In the genomic region with DNA sequence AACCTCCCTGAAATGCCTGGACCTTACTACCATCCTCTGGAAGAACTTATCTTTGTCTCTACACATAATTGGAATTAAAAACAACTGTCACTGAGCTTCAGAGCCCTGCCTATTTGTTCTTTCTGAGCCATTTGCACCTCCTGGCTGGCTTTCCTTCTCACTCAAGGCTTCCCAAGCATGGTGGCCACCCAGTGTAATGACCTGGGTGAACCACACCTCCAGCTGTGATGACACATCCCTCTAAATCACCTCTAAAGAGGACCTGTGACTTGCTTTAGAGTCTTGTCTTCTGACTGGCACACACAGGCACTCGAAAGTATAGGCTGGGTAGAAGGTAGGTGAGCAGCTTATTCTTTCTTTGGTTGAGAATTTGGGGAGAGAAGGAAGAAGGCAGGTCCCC, we compare ENCODE assay signal across 22 mouse cellular contexts.
DNase-seq lines count a peak whose midpoint lies in the region; ATAC-seq and TF ChIP-seq lines count a peak whose summit lies in the region.
"Had no signal": no experiment of that assay in that cellular context is flagged by ENCODE, and none has a peak within 500 bp of the region (broad histone marks: within the 10 kb centered on the region; RNA-seq: fewer than 3 reads in every experiment).

No protein-coding gene starts in this region.

- H3K4me3 ChIP-seq in liver, embryonic 13.5 days (replicated peaks) = no peak overlapping the region
- peak overlapping the region; percentile 62 for H3K4me3 ChIP-seq in testis, adult 2 months (ENCODE audit: control insufficient read depth, low read depth, low read length)
- H3K4me3 ChIP-seq: forebrain, embryonic 12.5 days; forebrain, embryonic 15.5 days; heart, adult 2 months had no signal

- intact Hi-C loops in heart, postnatal 14 days (cut with DNase I) = no loop called here
- intact Hi-C loops in left cerebral cortex, postnatal 25 days (cut with DNase I) = no loop called here

- no peak for TF ChIP-seq CTCF in testis, adult 2 months (IDR thresholded peaks at IDR 0.05; ENCODE audit: control insufficient read depth, insufficient read depth, insufficient replicate concordance, low read depth, low read length)

- 59% methylated on average over 1 of the region's 1 CpGs for WGBS in liver, embryonic 13.5 days (ENCODE audit: insufficient replicate concordance)

- ATAC-seq in liver, embryonic 13.5 days (ENCODE audit: low read depth) = peak; percentile 27; the same call in 1 of the 2 replicates
- ATAC-seq: activated CD4-positive, CD25-positive, alpha-beta regulatory T cell, adult 4 months; forebrain, embryonic 15.5 days had no signal

- peaks cover 36% of the 10 kb centered on the region for H3K4me1 ChIP-seq in liver, embryonic 13.5 days (replicated peaks)
- peaks cover 3% of the 10 kb centered on the region; the same call in 1 of the 2 replicates for H3K4me1 ChIP-seq in testis, adult 2 months (ENCODE audit: control insufficient read depth, insufficient read depth, low read length)
- H3K4me1 ChIP-seq: forebrain, embryonic 12.5 days; forebrain, embryonic 15.5 days had no signal

- no peak for TF ChIP-seq POLR2A in testis, adult 2 months (IDR thresholded peaks at IDR 0.05; ENCODE audit: control insufficient read depth, low read depth, low read length)

- no peaks in the 10 kb centered on the region for H3K9me3 ChIP-seq in liver, embryonic 13.5 days (replicated peaks)
- H3K9me3 ChIP-seq: forebrain, embryonic 12.5 days; forebrain, embryonic 15.5 days had no signal

- peak; percentile 25 for DNase-seq in heart, adult 11 months
- DNase-seq in heart, postnatal 14 days = no peak
- DNase-seq in liver, embryonic 13.5 days = no peak
- DNase-seq in liver = no peak
- no peak for DNase-seq in testis, postnatal 14 days (ENCODE audit: low spot score)
- DNase-seq in thymus, postnatal 4 days = no peak
- no peak for DNase-seq in left cerebral cortex, postnatal 25 days (ENCODE audit: low spot score in 2 of 2)
- DNase-seq: adrenal gland, adult 8-10 months; adrenal gland, postnatal 25 days; cerebellum, adult 11-12 months; cerebellum, adult 9-10 months; cerebellum, postnatal 14 days; gastrocnemius, postnatal 25 days; heart, adult 2 months; heart, postnatal 4 days had no signal

- no peaks in the 10 kb centered on the region for H3K36me3 ChIP-seq in liver, embryonic 13.5 days
- no peaks in the 10 kb centered on the region for H3K36me3 ChIP-seq in testis, adult 2 months (ENCODE audit: control insufficient read depth, insufficient read depth, low read length)
- H3K36me3 ChIP-seq: forebrain, embryonic 12.5 days; forebrain, embryonic 15.5 days had no signal

- H3K27ac ChIP-seq in liver, embryonic 13.5 days = peak overlapping the region; percentile 15; the same call in 1 of the 2 replicates
- H3K27ac ChIP-seq in testis, adult 2 months (ENCODE audit: control insufficient read depth, insufficient read depth, low read depth, low read length) = no peak overlapping the region
- H3K27ac ChIP-seq: forebrain, embryonic 12.5 days; forebrain, embryonic 15.5 days; heart, adult 2 months; hindbrain, embryonic 14.5 days; hindbrain, postnatal 0 days had no signal

- no peak overlapping the region for H3K4me2 ChIP-seq in liver, embryonic 13.5 days
- H3K4me2 ChIP-seq: forebrain, embryonic 12.5 days; forebrain, embryonic 15.5 days; heart, embryonic 11.5 days; hindbrain, embryonic 14.5 days had no signal

- H3K27me3 ChIP-seq in liver, embryonic 13.5 days = no peaks in the 10 kb centered on the region
- no peaks in the 10 kb centered on the region for H3K27me3 ChIP-seq in testis, adult 2 months (ENCODE audit: control insufficient read depth, insufficient read depth, low read length)
- H3K27me3 ChIP-seq: forebrain, embryonic 12.5 days; forebrain, embryonic 15.5 days had no signal

- H3K9ac ChIP-seq in liver, embryonic 13.5 days = peak overlapping the region; percentile 5; the same call in 1 of the 2 replicates
- H3K9ac ChIP-seq: forebrain, embryonic 12.5 days; forebrain, embryonic 15.5 days; hindbrain, embryonic 14.5 days had no signal
